24 mouse cellular contexts compared by ENCODE assay signal in the genomic region with DNA sequence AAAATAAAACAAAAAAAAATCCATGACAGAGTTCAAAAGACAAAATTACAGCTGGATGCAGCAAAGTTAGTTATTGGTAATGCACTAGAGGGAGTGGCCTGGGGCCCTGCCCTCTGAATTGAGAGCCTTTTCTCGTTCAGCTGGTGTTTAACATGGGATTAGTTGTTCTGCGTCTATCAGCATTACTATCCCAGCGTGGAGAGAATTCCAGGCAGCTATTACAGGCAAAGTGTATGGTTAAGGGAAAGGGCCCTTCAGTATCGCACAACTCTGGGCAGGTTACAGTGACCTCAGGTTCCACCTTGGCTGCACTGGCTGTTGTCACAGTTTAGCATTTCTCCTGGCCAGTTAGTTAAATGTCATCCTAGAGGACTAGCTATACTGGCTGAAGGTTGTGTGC.
DNase-seq lines count a peak whose midpoint lies in the region; ATAC-seq and TF ChIP-seq lines count a peak whose summit lies in the region.
"Had no signal": no experiment of that assay in that cellular context is flagged by ENCODE, and none has a peak within 500 bp of the region (broad histone marks: within the 10 kb centered on the region; RNA-seq: fewer than 3 reads in every experiment).

No protein-coding gene starts in this region.

- no peak overlapping the region for H3K9ac ChIP-seq in intestine, embryonic 14.5 days (ENCODE audit: low read length)
- H3K9ac ChIP-seq in intestine, postnatal 0 days (ENCODE audit: low read depth, low read length) = no peak overlapping the region
- H3K9ac ChIP-seq in stomach, embryonic 14.5 days (replicated peaks; ENCODE audit: low read depth, low read length) = no peak overlapping the region
- H3K9ac ChIP-seq in stomach, postnatal 0 days (ENCODE audit: low read length) = no peak overlapping the region
- H3K9ac ChIP-seq in heart, adult 2 months (ENCODE audit: low read depth, low read length) = no peak overlapping the region
- H3K9ac ChIP-seq: embryonic facial prominence, embryonic 12.5 days; forebrain, embryonic 13.5 days; forebrain, embryonic 15.5 days had no signal

- H3K4me3 ChIP-seq in intestine, embryonic 14.5 days (ENCODE audit: low read depth, low read length) = no peak overlapping the region
- no peak overlapping the region for H3K4me3 ChIP-seq in intestine, postnatal 0 days (ENCODE audit: low read depth, low read length)
- no peak overlapping the region for H3K4me3 ChIP-seq in stomach, embryonic 14.5 days (ENCODE audit: low read depth, low read length)
- no peak overlapping the region for H3K4me3 ChIP-seq in stomach, postnatal 0 days (ENCODE audit: low read depth, low read length)
- H3K4me3 ChIP-seq in heart, adult 2 months = no peak overlapping the region
- H3K4me3 ChIP-seq: embryonic facial prominence, embryonic 10.5 days; embryonic facial prominence, embryonic 12.5 days; forebrain, embryonic 13.5 days; forebrain, embryonic 15.5 days had no signal

- no peak for TF ChIP-seq POLR2A in heart, adult 2 months (IDR thresholded peaks at IDR 0.05; ENCODE audit: insufficient read depth, low read depth, low read length)

- H3K4me1 ChIP-seq in intestine, embryonic 14.5 days (replicated peaks; ENCODE audit: control insufficient read depth, insufficient read depth, low read length) = no peaks in the 10 kb centered on the region
- no peaks in the 10 kb centered on the region for H3K4me1 ChIP-seq in intestine, postnatal 0 days (replicated peaks; ENCODE audit: control insufficient read depth, insufficient read depth, low read length)
- no peaks in the 10 kb centered on the region for H3K4me1 ChIP-seq in stomach, embryonic 14.5 days (ENCODE audit: control insufficient read depth, insufficient read depth, low read length)
- no peaks in the 10 kb centered on the region for H3K4me1 ChIP-seq in stomach, postnatal 0 days (replicated peaks; ENCODE audit: control insufficient read depth, insufficient read depth)
- H3K4me1 ChIP-seq in heart, adult 2 months (ENCODE audit: control insufficient read depth, insufficient read depth, low read length) = peaks cover 3% of the 10 kb centered on the region
- H3K4me1 ChIP-seq: embryonic facial prominence, embryonic 12.5 days had no signal

- no peaks in the 10 kb centered on the region for H3K9me3 ChIP-seq in intestine, embryonic 14.5 days (ENCODE audit: control insufficient read depth, low read length)
- H3K9me3 ChIP-seq in intestine, postnatal 0 days (ENCODE audit: control insufficient read depth) = no peaks in the 10 kb centered on the region
- no peaks in the 10 kb centered on the region for H3K9me3 ChIP-seq in stomach, embryonic 14.5 days (ENCODE audit: control insufficient read depth, low read depth, low read length)
- H3K9me3 ChIP-seq in stomach, postnatal 0 days (ENCODE audit: control insufficient read depth, low read length) = no peaks in the 10 kb centered on the region
- H3K9me3 ChIP-seq: embryonic facial prominence, embryonic 10.5 days; embryonic facial prominence, embryonic 12.5 days; forebrain, embryonic 13.5 days; forebrain, embryonic 15.5 days; G1E had no signal

- H3K4me2 ChIP-seq in intestine, embryonic 14.5 days (ENCODE audit: low read length) = no peak overlapping the region
- H3K4me2 ChIP-seq in intestine, postnatal 0 days (replicated peaks; ENCODE audit: low read depth) = no peak overlapping the region
- no peak overlapping the region for H3K4me2 ChIP-seq in stomach, embryonic 14.5 days (replicated peaks; ENCODE audit: low read depth, low read length)
- H3K4me2 ChIP-seq in stomach, postnatal 0 days (replicated peaks; ENCODE audit: low read depth) = no peak overlapping the region
- H3K4me2 ChIP-seq: embryonic facial prominence, embryonic 12.5 days; forebrain, embryonic 13.5 days; forebrain, embryonic 15.5 days had no signal

- no peak for TF ChIP-seq EP300 in stomach, postnatal 0 days (optimal IDR thresholded peaks at IDR 0.05)
- no peak for TF ChIP-seq EP300 in heart, adult 2 months (IDR thresholded peaks at IDR 0.05; ENCODE audit: insufficient read depth, low read depth, low read length)

- intact Hi-C loops in heart, adult 2 months (cut with DNase I) = no loop called here

- no peak for TF ChIP-seq CTCF in intestine, postnatal 0 days (IDR thresholded peaks at IDR 0.05; ENCODE audit: low read depth)
- TF ChIP-seq CTCF in stomach, postnatal 0 days (IDR thresholded peaks at IDR 0.05; ENCODE audit: low read depth) = no peak
- TF ChIP-seq CTCF in heart, adult 2 months (IDR thresholded peaks at IDR 0.05) = no peak

- no peak overlapping the region for H3K27ac ChIP-seq in intestine, embryonic 14.5 days (ENCODE audit: low read depth)
- no peak overlapping the region for H3K27ac ChIP-seq in intestine, postnatal 0 days (ENCODE audit: low read depth, low read length)
- H3K27ac ChIP-seq in stomach, embryonic 14.5 days (ENCODE audit: low read length) = no peak overlapping the region
- H3K27ac ChIP-seq in stomach, postnatal 0 days (replicated peaks) = no peak overlapping the region
- H3K27ac ChIP-seq in heart, adult 2 months = no peak overlapping the region
- H3K27ac ChIP-seq: embryonic facial prominence, embryonic 10.5 days; embryonic facial prominence, embryonic 12.5 days; forebrain, embryonic 13.5 days; forebrain, embryonic 15.5 days had no signal

- no peak for DNase-seq in intestine, embryonic 14.5 days (ENCODE audit: low spot score)
- DNase-seq in stomach, postnatal 0 days (ENCODE audit: low spot score) = peak; percentile 30
- no peak for DNase-seq in kidney, adult 9 months
- no peak for DNase-seq in heart, adult 2 months
- DNase-seq: adrenal gland, adult 8-10 months; adrenal gland, postnatal 14 days; adrenal gland, postnatal 36 days; B cell, adult 2 months; cerebellum, adult 11-12 months; cerebellum, adult 2 months; cerebellum, adult 9-10 months; cerebellum, postnatal 10 days; cerebellum, postnatal 25 days had no signal

- peak; percentile 32; the same call in 1 of the 2 replicates for ATAC-seq in intestine, embryonic 14.5 days (replicated peaks; ENCODE audit: low FRiP score, low TSS enrichment, low read depth)
- no peak for ATAC-seq in intestine, postnatal 0 days
- ATAC-seq in stomach, embryonic 14.5 days (ENCODE audit: insufficient number of reproducible peaks, insufficient read depth, low FRiP score, low read depth) = peak; percentile 53; the same call in 1 of the 2 replicates
- ATAC-seq in stomach, postnatal 0 days (ENCODE audit: low FRiP score, low TSS enrichment) = peak; percentile 53; the same call in 1 of the 2 replicates
- ATAC-seq: activated CD4-positive, CD25-positive, alpha-beta regulatory T cell, adult 4 months; CD4-positive, CD25-positive, alpha-beta regulatory T cell, adult 4 months; forebrain, embryonic 13.5 days; forebrain, embryonic 15.5 days; Patski had no signal

- WGBS in intestine, embryonic 14.5 days = 61% methylated on average over 4 of the region's 4 CpGs
- 39% methylated on average over 4 of the region's 4 CpGs for WGBS in intestine, postnatal 0 days
- WGBS in stomach, embryonic 14.5 days = 55% methylated on average over 4 of the region's 4 CpGs
- WGBS in stomach, postnatal 0 days = 28% methylated on average over 4 of the region's 4 CpGs
- 79% methylated on average over 4 of the region's 4 CpGs for WGBS in heart, adult 2 months

- H3K27me3 ChIP-seq in intestine, embryonic 14.5 days (replicated peaks; ENCODE audit: control insufficient read depth, insufficient read depth, low read length) = no peaks in the 10 kb centered on the region
- no peaks in the 10 kb centered on the region for H3K27me3 ChIP-seq in intestine, postnatal 0 days (replicated peaks; ENCODE audit: control insufficient read depth, insufficient read depth, low read length)
- H3K27me3 ChIP-seq in stomach, embryonic 14.5 days (ENCODE audit: control insufficient read depth, insufficient read depth, low read length) = no peaks in the 10 kb centered on the region
- H3K27me3 ChIP-seq in stomach, postnatal 0 days (ENCODE audit: control insufficient read depth, insufficient read depth, low read length) = no peaks in the 10 kb centered on the region
- H3K27me3 ChIP-seq in heart, adult 2 months (ENCODE audit: control insufficient read depth, insufficient read depth, low read length) = no peaks in the 10 kb centered on the region
- H3K27me3 ChIP-seq: CH12.LX; embryonic facial prominence, embryonic 12.5 days; forebrain, embryonic 13.5 days; forebrain, embryonic 15.5 days had no signal

- H3K79me2 ChIP-seq in heart, adult 2 months (replicated peaks; ENCODE audit: control insufficient read depth, insufficient read depth, low read length) = no peaks in the 10 kb centered on the region

- no peaks in the 10 kb centered on the region for H3K36me3 ChIP-seq in intestine, embryonic 14.5 days (ENCODE audit: control insufficient read depth, insufficient read depth, low read length)
- H3K36me3 ChIP-seq in intestine, postnatal 0 days (ENCODE audit: control insufficient read depth, insufficient read depth) = no peaks in the 10 kb centered on the region
- no peaks in the 10 kb centered on the region for H3K36me3 ChIP-seq in stomach, embryonic 14.5 days (ENCODE audit: control insufficient read depth, insufficient read depth, low read length)
- no peaks in the 10 kb centered on the region for H3K36me3 ChIP-seq in stomach, postnatal 0 days (ENCODE audit: control insufficient read depth, insufficient read depth, low read length)
- H3K36me3 ChIP-seq in heart, adult 2 months (ENCODE audit: control insufficient read depth, insufficient read depth, low read length) = no peaks in the 10 kb centered on the region
- H3K36me3 ChIP-seq: embryonic facial prominence, embryonic 10.5 days; embryonic facial prominence, embryonic 12.5 days; forebrain, embryonic 15.5 days; G1E had no signal
